Mouse (Mus musculus) embryo, embryonic 10 days (tissue): ENCODE data around the gene Tex29.
"Not testable (repeated sequence)": the region's sequence is repeated elsewhere in the genome, so short reads cannot be mapped to it uniquely, and the experiment has no call there.

Experiments used
- DNase-seq: peaks from one replicate; pipeline ENCODE4 v3.0.0-alpha.2; 2015; ENCODE audit warnings: low spot score

Gene Tex29

GRCm38 (mm10) chr8:11831939-11832338, 8.3 kb upstream of the Tex29 start:
- DNase-seq: no peak

GRCm38 (mm10) chr8:11833157-11833556, 7.1 kb upstream of the Tex29 start:
- DNase-seq: no peak

GRCm38 (mm10) chr8:11834200-11834599, 6.1 kb upstream of the Tex29 start:
- no peak for DNase-seq

GRCm38 (mm10) chr8:11834691-11835090, 5.6 kb upstream of the Tex29 start:
- no peak for DNase-seq

GRCm38 (mm10) chr8:11841571-11841970, 1.3 kb downstream of the Tex29 start:
- DNase-seq: no peak

- no peak for DNase-seq
Measured at GRCm38 (mm10) chr8:11842757-11843156, 2.5 kb downstream of the Tex29 start.

GRCm38 (mm10) chr8:11843677-11844315, 3.5 kb downstream of the Tex29 start:
- DNase-seq: no peak

- no peak for DNase-seq
Measured at GRCm38 (mm10) chr8:11844316-11844685, 4.0 kb downstream of the Tex29 start.

- DNase-seq: no peak
Measured at GRCm38 (mm10) chr8:11846807-11847206, 6.5 kb downstream of the Tex29 start.

GRCm38 (mm10) chr8:11867832-11868231, 27.6 kb downstream of the Tex29 start:
- DNase-seq: no peak

GRCm38 (mm10) chr8:11874227-11874626, 34.0 kb downstream of the Tex29 start:
- DNase-seq: not testable (repeated sequence)

GRCm38 (mm10) chr8:11884646-11885045, 44.4 kb downstream of the Tex29 start:
- DNase-seq: no peak

GRCm38 (mm10) chr8:11885881-11886699, 45.8 kb downstream of the Tex29 start:
- DNase-seq: peak; percentile 58

GRCm38 (mm10) chr8:11886824-11887223, 46.5 kb downstream of the Tex29 start:
- DNase-seq: no peak

GRCm38 (mm10) chr8:11889156-11890018, 49.1 kb downstream of the Tex29 start:
- DNase-seq: peak; percentile 62

GRCm38 (mm10) chr8:11892756-11893155, 52.5 kb downstream of the Tex29 start:
- DNase-seq: no peak

GRCm38 (mm10) chr8:11896022-11896662, 55.9 kb downstream of the Tex29 start:
- DNase-seq: peak; percentile 3

- DNase-seq: no peak
Measured at GRCm38 (mm10) chr8:11896677-11897076, 56.4 kb downstream of the Tex29 start.

- no peak for DNase-seq
Measured at GRCm38 (mm10) chr8:11898814-11899213, 58.5 kb downstream of the Tex29 start.
